Mouse (Mus musculus) spleen, adult 2 months (tissue): ENCODE measurements around the gene Gm20388. TPM values are rescaled to one million over a fixed set of nuclear protein-coding genes. Genes with fewer than 3 reads are reported as not detected.

Source experiments
- DNase-seq, 2 experiments: peaks; one replicate each; pipeline versions ENCODE4 v3.0.0 to v3.0.0-alpha.2; 2012 to 2021; ENCODE audit warnings: low spot score in 2 of 2, low read depth in 1 of 2
- H3K27ac ChIP-seq: fragments of 200-500 bp; 2 replicates; pipeline ENCODE4 v1.5.1; 2012; ENCODE audit warnings: low read length, inconsistent platforms; ENCODE audit not compliant: insufficient read depth
- H3K27me3 ChIP-seq: fragments of 200-500 bp; 2 replicates; pipeline ENCODE4 v1.6.1; 2012; ENCODE audit warnings: mild to moderate bottlenecking, moderate library complexity, low read length, inconsistent platforms; ENCODE audit not compliant: control insufficient read depth, insufficient read depth
- H3K36me3 ChIP-seq: fragments of 200-500 bp; 2 replicates; pipeline ENCODE4 v1.6.1; 2012; ENCODE audit warnings: mild to moderate bottlenecking, low read length, inconsistent platforms; ENCODE audit not compliant: control insufficient read depth, insufficient read depth
- H3K4me1 ChIP-seq: fragments of 200-500 bp; 2 replicates; pipeline ENCODE4 v1.6.1; 2011; ENCODE audit warnings: inconsistent platforms; ENCODE audit not compliant: control insufficient read depth, insufficient read depth, insufficient read length
- H3K4me3 ChIP-seq: fragments of 200-500 bp; 2 replicates; pipeline ENCODE4 v1.5.1; 2011; ENCODE audit warnings: mild to moderate bottlenecking, inconsistent platforms; ENCODE audit not compliant: insufficient read depth, insufficient read length; ENCODE audit errors: extremely low read depth
- CTCF ChIP-seq: fragments of 200-500 bp; IDR thresholded peaks from 2 replicates; pipeline ENCODE4 v1.5.1; 2011; ENCODE audit warnings: mild to moderate bottlenecking, inconsistent platforms; ENCODE audit not compliant: insufficient read depth, insufficient read length, insufficient replicate concordance; ENCODE audit errors: extremely low read depth
- POLR2A ChIP-seq: fragments of 200-500 bp; IDR thresholded peaks from 2 replicates; pipeline ENCODE4 v1.6.1; 2011; ENCODE audit warnings: low read depth, low read length, inconsistent platforms
- WGBS: fragments of 180-500 bp; shearing (Covaris S2); methylation state at CpG from one replicate; pipeline ENCODE4 v1.1.7; 2018; 5-methylcytosine and 5-hydroxymethylcytosine counted together
- polyA plus RNA-seq: library from polyadenylated mRNA; depleted of rRNA; stranded (reverse); fragments of >200 nt; gene quantifications from 2 replicates; pipeline ENCODE4 v1.2.3, GENCODE M21; 2012

Gene Gm20388
- polyA plus RNA-seq, 1 experiment, result 26.1 TPM

GRCm38 (mm10) chr8:124235536-124235935 is 4324.9 kb downstream of the Gm20388 start:
- Histone ChIP-seq H3K4me3 (no peak overlapping the region), H3K36me3 (no peaks in the 10 kb centered on the region), H3K27ac (no peak overlapping the region), H3K4me1 (no peaks in the 10 kb centered on the region; the same call in 1 of the 2 replicates), H3K27me3 (no peaks in the 10 kb centered on the region)
- DNase-seq, result no peak
- TF ChIP-seq CTCF (no peak), POLR2A (no peak)
- WGBS, result 92% methylated on average over 4 of the region's 4 CpGs

GRCm38 (mm10) chr8:124239350-124239749 is 4328.7 kb downstream of the Gm20388 start:
- DNase-seq, result no peak
- H3K27ac ChIP-seq, result no peak overlapping the region
- H3K4me1 ChIP-seq, result peaks cover 4% of the 10 kb centered on the region; the same call in 1 of the 2 replicates
- H3K27me3 ChIP-seq, result no peaks in the 10 kb centered on the region
- no peaks in the 10 kb centered on the region for H3K36me3 ChIP-seq
- 83% methylated on average over 6 of the region's 6 CpGs for WGBS
- TF ChIP-seq CTCF (no peak), POLR2A (no peak)
- H3K4me3 ChIP-seq, result no peak overlapping the region

GRCm38 (mm10) chr8:124240932-124241331 is 4330.3 kb downstream of the Gm20388 start:
- no peak overlapping the region for H3K27ac ChIP-seq
- H3K27me3 ChIP-seq, result no peaks in the 10 kb centered on the region
- peaks cover 4% of the 10 kb centered on the region; the same call in 1 of the 2 replicates for H3K4me1 ChIP-seq
- DNase-seq, result no peak
- no peak overlapping the region for H3K4me3 ChIP-seq
- WGBS, result 79% methylated on average over 8 of the region's 8 CpGs
- no peaks in the 10 kb centered on the region for H3K36me3 ChIP-seq
- TF ChIP-seq POLR2A (no peak), CTCF (no peak)

- H3K4me3 ChIP-seq, result no peak overlapping the region
Observed at GRCm38 (mm10) chr8:124242208-124242607, 4331.6 kb downstream of the Gm20388 start.

GRCm38 (mm10) chr8:124242913-124243312 is 4332.3 kb downstream of the Gm20388 start:
- TF ChIP-seq CTCF (no peak), POLR2A (no peak)
- Histone ChIP-seq H3K36me3 (no peaks in the 10 kb centered on the region), H3K27ac (no peak overlapping the region), H3K27me3 (no peaks in the 10 kb centered on the region), H3K4me1 (peaks cover 4% of the 10 kb centered on the region; the same call in 1 of the 2 replicates), H3K4me3 (no peak overlapping the region)
- 93% methylated on average over 5 of the region's 5 CpGs for WGBS
- DNase-seq, result no peak

More at GRCm38 (mm10) chr8:124242208-124242607, 4331.6 kb downstream of the Gm20388 start:
- H3K36me3 ChIP-seq, result no peaks in the 10 kb centered on the region
- no peak overlapping the region for H3K27ac ChIP-seq
- H3K27me3 ChIP-seq, result no peaks in the 10 kb centered on the region
- WGBS, result 64% methylated on average over 6 of the region's 6 CpGs
- peaks cover 4% of the 10 kb centered on the region; the same call in 1 of the 2 replicates for H3K4me1 ChIP-seq
- DNase-seq, result peak in 1 of 2 experiments; percentile 31
- TF ChIP-seq CTCF (no peak), POLR2A (no peak)

- no peak overlapping the region for H3K4me3 ChIP-seq
- peaks cover 7% of the 10 kb centered on the region for H3K4me1 ChIP-seq
- DNase-seq, result no peak
- 66% methylated on average over 6 of the region's 6 CpGs for WGBS
- H3K27ac ChIP-seq, result no peak overlapping the region
- no peaks in the 10 kb centered on the region for H3K27me3 ChIP-seq
- TF ChIP-seq POLR2A (no peak), CTCF (no peak)
- no peaks in the 10 kb centered on the region for H3K36me3 ChIP-seq
Observed at GRCm38 (mm10) chr8:124247581-124247980, 4336.9 kb downstream of the Gm20388 start.

GRCm38 (mm10) chr8:124248688-124249087 is 4338.0 kb downstream of the Gm20388 start:
- WGBS, result 98% methylated on average over 6 of the region's 6 CpGs
- Histone ChIP-seq H3K36me3 (no peaks in the 10 kb centered on the region), H3K27me3 (no peaks in the 10 kb centered on the region), H3K27ac (no peak overlapping the region), H3K4me3 (no peak overlapping the region), H3K4me1 (peaks cover 6% of the 10 kb centered on the region)
- no peak for TF ChIP-seq CTCF
- no peak for TF ChIP-seq POLR2A
- DNase-seq, result no peak

- no peaks in the 10 kb centered on the region for H3K27me3 ChIP-seq
- DNase-seq, result no peak
- peaks cover 6% of the 10 kb centered on the region for H3K4me1 ChIP-seq
- no peak for TF ChIP-seq POLR2A
- TF ChIP-seq CTCF, result no peak
- no peaks in the 10 kb centered on the region for H3K36me3 ChIP-seq
- H3K4me3 ChIP-seq, result no peak overlapping the region
- no peak overlapping the region for H3K27ac ChIP-seq
- 62% methylated on average over 3 of the region's 3 CpGs for WGBS
Observed at GRCm38 (mm10) chr8:124250255-124250654, 4339.6 kb downstream of the Gm20388 start.
